Mouse (Mus musculus) CH12.LX (cell line): ENCODE data around the gene Csdc2. TPM values are rescaled to one million over a fixed set of nuclear protein-coding genes. Genes with fewer than 3 reads are reported as not detected.

Experiments used
- DNase-seq: peaks from one replicate; pipeline ENCODE4 v3.0.0-alpha.2; 2013; ENCODE audit errors: extremely low read depth
- H3K27ac ChIP-seq: 2 replicates; pipeline ENCODE4 v1.5.1; 2012; ENCODE audit warnings: low read depth, mild to moderate bottlenecking, control low read depth, moderate library complexity; ENCODE audit not compliant: insufficient read depth
- H3K27me3 ChIP-seq: replicated peaks from 2 replicates; pipeline ENCODE3; 2012; ENCODE audit warnings: inconsistent platforms
- H3K36me3 ChIP-seq, 2 experiments: replicated peaks in 1 of 2; 2 replicates each; pipeline versions ENCODE3 to v1.6.1; 2012; ENCODE audit warnings: inconsistent platforms in 1 of 2, low read length in 1 of 2, mild to moderate bottlenecking in 1 of 2, mixed read lengths in 1 of 2, moderate library complexity in 1 of 2; ENCODE audit not compliant: control insufficient read depth in 1 of 2, insufficient read depth in 1 of 2
- H3K4me1 ChIP-seq, 2 experiments: 2 replicates each; pipeline ENCODE4 v1.6.1; 2012; ENCODE audit warnings: inconsistent platforms in 1 of 2, moderate library complexity in 1 of 2; ENCODE audit not compliant: insufficient read depth in 2 of 2, control insufficient read depth in 1 of 2
- H3K4me2 ChIP-seq: 2 replicates; pipeline ENCODE4 v1.6.1; 2012; ENCODE audit warnings: low read depth, mild to moderate bottlenecking, control low read depth; ENCODE audit not compliant: poor library complexity, insufficient read depth, severe bottlenecking
- H3K4me3 ChIP-seq, 3 experiments: fragments of 150-350 bp in 1 of 3; sonication (generic) in 1 of 3; replicated peaks in 1 of 3; 2 replicates each; pipeline versions ENCODE3 to v1.5.1; 2011 to 2012; ENCODE audit warnings: low read depth in 2 of 3, low read length in 2 of 3, mild to moderate bottlenecking in 2 of 3, moderate library complexity in 2 of 3, control low read depth in 1 of 3, improper control_type of control experiment in 1 of 3, inconsistent platforms in 1 of 3, mixed read lengths in 1 of 3; ENCODE audit not compliant: poor library complexity in 1 of 3
- H3K79me2 ChIP-seq: replicated peaks from 2 replicates; pipeline ENCODE4 v1.6.1; 2012; ENCODE audit warnings: mild to moderate bottlenecking, moderate library complexity; ENCODE audit not compliant: control insufficient read depth, poor library complexity, insufficient read depth, severe bottlenecking; ENCODE audit errors: extremely low read depth
- H3K9ac ChIP-seq: 2 replicates; pipeline ENCODE4 v1.6.1; 2012; ENCODE audit warnings: low read depth, mild to moderate bottlenecking, control low read depth, moderate library complexity; ENCODE audit not compliant: insufficient read depth
- H3K9me3 ChIP-seq: replicated peaks from 2 replicates; pipeline ENCODE3; 2012; ENCODE audit warnings: low read length, inconsistent platforms, mixed read lengths
- BHLHE40 ChIP-seq: IDR thresholded peaks from 2 replicates; pipeline ENCODE4 v1.6.1; 2011; ENCODE audit warnings: mild to moderate bottlenecking, low read depth, low read length, improper control_type of control experiment
- CHD2 ChIP-seq: IDR thresholded peaks from 2 replicates; pipeline ENCODE4 v1.6.1; 2011; ENCODE audit warnings: low read length, improper control_type of control experiment
- CTCF ChIP-seq, 2 experiments: IDR thresholded peaks in 1 of 2; conservative IDR thresholded peaks in 1 of 2; 2 replicates each; pipeline ENCODE4 v1.5.1; 2011 to 2012; ENCODE audit warnings: low read depth in 2 of 2, low read length in 2 of 2, improper control_type of control experiment in 1 of 2, inconsistent platforms in 1 of 2, mild to moderate bottlenecking in 1 of 2, moderate library complexity in 1 of 2
- EP300 ChIP-seq: IDR thresholded peaks from 2 replicates; pipeline ENCODE4 v1.6.1; 2011; ENCODE audit warnings: low read length, improper control_type of control experiment
- ETS1 ChIP-seq: conservative IDR thresholded peaks from 2 replicates; pipeline ENCODE4 v1.6.1; 2012; ENCODE audit warnings: low read depth, mild to moderate bottlenecking, inconsistent platforms, low read length, improper control_type of control experiment, moderate library complexity
- HCFC1 ChIP-seq: IDR thresholded peaks from 2 replicates; pipeline ENCODE4 v1.6.1; 2012; ENCODE audit warnings: low read depth, mild to moderate bottlenecking, inconsistent platforms, low read length, improper control_type of control experiment
- IRF4 ChIP-seq: IDR thresholded peaks from 2 replicates; pipeline ENCODE4 v1.6.1; 2014; ENCODE audit warnings: low read depth, mild to moderate bottlenecking, inconsistent platforms, low read length, improper control_type of control experiment
- KAT2A ChIP-seq: IDR thresholded peaks from 2 replicates; pipeline ENCODE4 v1.6.1; 2012; ENCODE audit warnings: low read length, improper control_type of control experiment, inconsistent platforms; ENCODE audit not compliant: insufficient replicate concordance
- MXI1 ChIP-seq: IDR thresholded peaks from 2 replicates; pipeline ENCODE4 v1.6.1; 2011; ENCODE audit warnings: mild to moderate bottlenecking, low read depth, low read length, improper control_type of control experiment
- NELFE ChIP-seq: IDR thresholded peaks from 2 replicates; pipeline ENCODE4 v1.6.1; 2011; ENCODE audit warnings: low read depth, low read length, improper control_type of control experiment
- NRF1 ChIP-seq: IDR thresholded peaks from 2 replicates; pipeline ENCODE4 v1.6.1; 2014; ENCODE audit warnings: low read depth, mild to moderate bottlenecking, inconsistent platforms, low read length, improper control_type of control experiment, moderate library complexity
- PAX5 ChIP-seq: IDR thresholded peaks from 2 replicates; pipeline ENCODE4 v1.6.1; 2012; ENCODE audit warnings: low read length, inconsistent platforms, mixed read lengths
- POLR2A ChIP-seq: IDR thresholded peaks from 2 replicates; pipeline ENCODE4 v1.6.1; 2011; ENCODE audit warnings: low read depth, mild to moderate bottlenecking, improper control_type of control experiment, low read length
- RAD21 ChIP-seq: IDR thresholded peaks from 2 replicates; pipeline ENCODE4 v1.6.1; 2011; ENCODE audit warnings: low read depth, mild to moderate bottlenecking, low read length, improper control_type of control experiment, moderate library complexity
- SIN3A ChIP-seq: IDR thresholded peaks from 2 replicates; pipeline ENCODE4 v1.6.1; 2012; ENCODE audit warnings: low read length, improper control_type of control experiment, inconsistent platforms
- SMC3 ChIP-seq: IDR thresholded peaks from 2 replicates; pipeline ENCODE4 v1.6.1; 2011; ENCODE audit warnings: low read depth, low read length, improper control_type of control experiment
- TBP ChIP-seq: conservative IDR thresholded peaks from 2 replicates; pipeline ENCODE4 v1.6.1; 2011; ENCODE audit warnings: low read depth, low read length, improper control_type of control experiment
- USF2 ChIP-seq: conservative IDR thresholded peaks from 2 replicates; pipeline ENCODE4 v1.6.1; 2011; ENCODE audit warnings: low read depth, low read length, improper control_type of control experiment
- ZMIZ1 ChIP-seq: IDR thresholded peaks from 2 replicates; pipeline ENCODE4 v1.6.1; 2012; ENCODE audit warnings: low read depth, mild to moderate bottlenecking, inconsistent platforms, low read length, improper control_type of control experiment
- dilution Hi-C: fragments of 300-500 bp; cut with MboI; formaldehyde crosslinking; loops from 2 replicates; pipeline ENCODE4 v1.14.3; 2020; ENCODE audit warnings: low sequenced_read_pairs; ENCODE audit not compliant: extremely low pct_unique_long_range_greater_than_20kb, extremely low pct_ligation_motif_present
- in situ Hi-C: fragments of 300-500 bp; cut with MboI; formaldehyde crosslinking; loops from 3 replicates; pipeline ENCODE4 v1.14.3; 2019; ENCODE audit warnings: low sequenced_read_pairs, low pct_ligation_motif_present, low pct_unique_long_range_greater_than_20kb, mixed read lengths
- polyA plus RNA-seq: library from polyadenylated mRNA; unstranded; fragments of >175 nt; gene quantifications from 2 replicates; pipeline ENCODE4 v1.2.1, GENCODE M21; 2012; ENCODE audit warnings: low read depth; ENCODE audit not compliant: insufficient read length
- total RNA-seq, 2 experiments: library from RNA; depleted of rRNA; stranded (reverse); fragments of 300-350 nt in 1 of 2; fragments of >200 nt in 1 of 2; gene quantifications; 2 replicates each; pipeline ENCODE4 v1.2.3; 2012 to 2014

The Csdc2 gene
- total and polyA plus RNA-seq, 3 experiments = 0.08 to 0.43 TPM; not detected in 1

GRCm38 (mm10) chr15:81925760-81926445, 10.7 kb upstream of the Csdc2 start, which contains the start of gene Polr3h (continued):
- TF ChIP-seq SMC3 (no peak), KAT2A (no peak), RAD21 (no peak), CTCF (conservative IDR thresholded peaks at IDR 0.05 in 1 of 2, IDR thresholded peaks at IDR 0.05 in 1 of 2; ENCODE audit: low read depth in 2 of 2, low read length in 2 of 2) (no peak), POLR2A (peak; percentile 91), ETS1 (no peak), NELFE (peak; percentile 55; the same call in 1 of the 2 replicates), HCFC1 (peak; percentile 74), TBP (0 out of 2 replicates have a peak, but pooled peaks have one; percentile 33), IRF4 (no peak), MXI1 (peak; percentile 97), USF2 (no peak), BHLHE40 (peak; percentile 65), PAX5 (no peak), ZMIZ1 (no peak)

GRCm38 (mm10) chr15:81926446-81926822, 10.1 kb upstream of the Csdc2 start:
- in situ Hi-C loops = no loop called here
- no peak for TF ChIP-seq NELFE
- peaks cover 22 to 57% of the 10 kb centered on the region in 2 experiments for H3K4me1 ChIP-seq
- peaks cover 27% of the 10 kb centered on the region for H3K79me2 ChIP-seq
- H3K36me3 ChIP-seq = peaks cover 9 to 28% of the 10 kb centered on the region in 2 experiments
- dilution Hi-C loops = no loop called here
- no peaks in the 10 kb centered on the region for H3K27me3 ChIP-seq
- 0 out of 2 replicates have a peak overlapping the region, but pooled peaks have one; percentile 20 for H3K27ac ChIP-seq
- no peaks in the 10 kb centered on the region for H3K9me3 ChIP-seq
- peak overlapping the region; percentile 55; the same call in 1 of the 2 replicates for H3K4me2 ChIP-seq
- DNase-seq = no peak
- no peak overlapping the region for H3K4me3 ChIP-seq
- H3K9ac ChIP-seq = no peak overlapping the region

DNA sequence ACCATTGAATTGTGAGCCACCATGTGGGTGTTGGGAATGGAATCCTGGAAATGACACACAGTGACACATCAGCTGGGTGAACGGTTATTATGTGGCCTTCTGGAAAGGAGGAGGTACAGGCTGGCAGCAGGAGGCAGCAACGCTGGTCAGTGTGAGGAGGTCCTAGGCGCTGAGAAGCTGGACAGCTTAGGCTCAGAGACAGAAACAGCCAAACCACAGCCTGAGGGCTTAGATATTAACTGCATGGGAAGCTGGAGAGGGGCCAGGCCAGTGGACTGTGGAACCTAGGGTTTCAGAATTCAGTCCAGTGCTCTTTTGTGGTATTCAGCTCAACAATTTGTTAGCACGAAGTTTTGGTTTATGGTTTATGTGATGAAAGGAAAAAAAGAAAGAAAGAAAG, 8.8 kb upstream of the Csdc2 start:
- DNase-seq = no peak
- TF ChIP-seq POLR2A (0 out of 2 replicates have a peak, but pooled peaks have one; percentile 6), CHD2 (no peak), HCFC1 (no peak), MXI1 (no peak), NELFE (no peak), NRF1 (no peak), EP300 (0 out of 2 replicates have a peak, but pooled peaks have one; percentile 32), SIN3A (0 out of 2 replicates have a peak, but pooled peaks have one; percentile 38)
- TF ChIP-seq, all 38 proteins: peak for 3
- H3K9ac ChIP-seq = no peak overlapping the region; the same call in 1 of the 2 replicates
- no peaks in the 10 kb centered on the region for H3K9me3 ChIP-seq
- in situ Hi-C loops (no loop called here), dilution Hi-C loops (no loop called here)
- no peaks in the 10 kb centered on the region for H3K27me3 ChIP-seq
- peaks cover 23% of the 10 kb centered on the region for H3K79me2 ChIP-seq
- peaks cover 6 to 15% of the 10 kb centered on the region in 2 experiments for H3K36me3 ChIP-seq
- H3K4me2 ChIP-seq = peak overlapping the region; percentile 37
- no peak overlapping the region for H3K4me3 ChIP-seq
- H3K4me1 ChIP-seq = peaks cover 18 to 52% of the 10 kb centered on the region in 2 experiments
- H3K27ac ChIP-seq = peak overlapping the region; percentile 91
